Mouse (Mus musculus) lung, embryonic 15.5 days (tissue): ENCODE measurements at regions not wholly inside any gene's neighbourhood (a gene's known extent, or its start where the extent isn't known, plus 50 kb on each side); places are given as distances from the start of the nearest gene placed in this dataset.

Experiments used
- ATAC-seq: fragments of 200-750 bp; cut with Nextera tagmentation; 2 replicates; pipeline ENCODE4 v1.8.0; 2017; ENCODE audit warnings: moderate number of reproducible peaks, borderline replicate concordance; ENCODE audit not compliant: low FRiP score, low TSS enrichment; ENCODE audit errors: extremely low read depth
- H3K27ac ChIP-seq: fragments of 300-500 bp; sonication (generic); 2 replicates; pipeline ENCODE4 v1.5.1; 2015; ENCODE audit warnings: moderate library complexity, mild to moderate bottlenecking, inconsistent platforms
- H3K27me3 ChIP-seq: fragments of 300-500 bp; sonication (generic); 2 replicates; pipeline ENCODE4 v1.6.1; 2015; ENCODE audit warnings: inconsistent platforms
- H3K36me3 ChIP-seq: fragments of 300-500 bp; sonication (generic); 2 replicates; pipeline ENCODE4 v1.6.1; 2015; ENCODE audit warnings: inconsistent platforms
- H3K4me1 ChIP-seq: fragments of 300-500 bp; sonication (generic); 2 replicates; pipeline ENCODE4 v1.6.1; 2015; ENCODE audit warnings: inconsistent platforms
- H3K4me2 ChIP-seq: fragments of 300-500 bp; sonication (generic); 2 replicates; pipeline ENCODE4 v1.6.1; 2015; ENCODE audit warnings: inconsistent platforms, mild to moderate bottlenecking, moderate library complexity
- H3K4me3 ChIP-seq: fragments of 300-500 bp; sonication (generic); 2 replicates; pipeline ENCODE4 v1.5.1; 2015; ENCODE audit warnings: mild to moderate bottlenecking, inconsistent platforms
- H3K9ac ChIP-seq: fragments of 300-500 bp; sonication (generic); 2 replicates; pipeline ENCODE4 v1.6.1; 2015; ENCODE audit warnings: inconsistent platforms
- H3K9me3 ChIP-seq: fragments of 300-500 bp; sonication (generic); 2 replicates; pipeline ENCODE4 v1.6.1; 2016; ENCODE audit warnings: inconsistent platforms
- WGBS: fragments of 180-500 bp; shearing (Covaris S2); methylation state at CpG from one replicate; pipeline ENCODE4 v1.1.7; 2015; 5-methylcytosine and 5-hydroxymethylcytosine counted together

GRCm38 (mm10) chr5:126104883-126105282 is 573.3 kb downstream of the Tmem132b start:
- Histone ChIP-seq H3K4me1 (no peaks in the 10 kb centered on the region), H3K27ac (no peak overlapping the region), H3K27me3 (no peaks in the 10 kb centered on the region), H3K4me2 (no peak overlapping the region), H3K4me3 (no peak overlapping the region), H3K36me3 (no peaks in the 10 kb centered on the region), H3K9me3 (no peaks in the 10 kb centered on the region), H3K9ac (no peak overlapping the region)
- no peak for ATAC-seq
- WGBS, result 59% methylated on average over 1 of the region's 1 CpGs

DNA sequence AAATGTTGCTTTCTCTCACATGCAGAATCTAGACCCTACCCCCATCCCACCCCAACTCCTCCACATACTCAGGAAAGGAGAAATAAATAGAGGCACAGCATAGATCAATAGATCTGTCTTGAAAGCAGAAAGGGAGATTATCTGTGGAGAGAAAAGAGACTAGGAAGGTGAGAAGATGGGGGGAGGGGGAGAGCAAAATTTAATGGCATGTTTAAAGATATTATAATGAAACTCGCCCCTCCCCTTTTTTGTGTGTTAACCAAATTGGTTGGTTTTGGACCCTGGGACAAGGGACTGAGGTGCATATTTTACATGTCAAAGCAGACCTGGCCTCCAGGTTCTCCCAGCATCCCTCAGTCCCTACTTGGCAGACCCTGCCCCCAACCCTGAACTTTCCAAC is 573.9 kb downstream of the Tmem132b start:
- WGBS, result 71% methylated on average over 1 of the region's 1 CpGs
- Histone ChIP-seq H3K9ac (no peak overlapping the region), H3K4me3 (no peak overlapping the region), H3K27ac (no peak overlapping the region), H3K4me1 (no peaks in the 10 kb centered on the region), H3K9me3 (no peaks in the 10 kb centered on the region), H3K36me3 (no peaks in the 10 kb centered on the region), H3K4me2 (no peak overlapping the region), H3K27me3 (no peaks in the 10 kb centered on the region)
- ATAC-seq, result no peak

DNA sequence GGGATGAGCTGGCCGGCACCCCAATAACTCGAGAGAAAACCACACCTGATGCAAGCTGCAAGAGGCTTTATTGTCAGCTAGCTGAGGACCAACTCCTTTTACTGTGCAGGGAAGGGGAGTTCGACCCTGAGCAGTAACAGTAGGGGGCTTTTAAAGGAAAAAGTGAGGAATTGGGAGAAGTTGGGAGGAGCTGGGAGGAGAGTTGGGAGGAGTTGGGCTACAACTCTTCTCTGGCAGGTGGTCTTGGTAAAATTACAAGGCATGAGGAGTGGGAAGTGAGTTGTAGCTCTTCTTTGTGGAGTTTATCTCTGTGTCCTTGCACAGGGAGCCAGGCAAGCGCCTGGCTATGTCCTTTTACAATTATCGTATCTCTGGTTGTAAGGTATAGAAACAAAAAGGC is 575.4 kb downstream of the Tmem132b start:
- H3K27me3 ChIP-seq, result no peaks in the 10 kb centered on the region
- no peak for ATAC-seq
- no peak overlapping the region for H3K4me3 ChIP-seq
- H3K4me1 ChIP-seq, result no peaks in the 10 kb centered on the region
- H3K27ac ChIP-seq, result no peak overlapping the region
- no peak overlapping the region for H3K9ac ChIP-seq
- 78% methylated on average over 5 of the region's 5 CpGs for WGBS
- H3K9me3 ChIP-seq, result no peaks in the 10 kb centered on the region
- H3K4me2 ChIP-seq, result no peak overlapping the region
- no peaks in the 10 kb centered on the region for H3K36me3 ChIP-seq

DNA sequence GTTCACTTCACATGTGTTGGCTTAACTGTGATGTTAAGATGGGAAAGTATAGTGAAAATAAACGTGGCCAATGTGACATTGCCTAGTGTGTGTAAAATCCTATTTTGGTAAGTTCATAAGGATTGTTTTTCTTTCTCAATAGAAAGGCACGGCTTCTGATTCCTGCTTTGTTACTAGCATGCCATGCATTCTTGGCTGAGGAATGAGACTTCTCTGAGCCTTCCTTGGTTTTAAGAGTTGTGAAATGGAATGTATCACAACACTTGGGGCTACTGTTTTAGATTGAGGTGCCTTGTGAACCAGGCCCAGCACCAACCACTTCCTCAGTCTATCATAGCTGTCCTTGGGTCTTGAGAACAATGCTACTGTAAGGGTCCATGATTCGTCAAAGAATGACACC is 577.3 kb downstream of the Tmem132b start:
- H3K4me1 ChIP-seq, result no peaks in the 10 kb centered on the region
- WGBS, result 47% methylated on average over 3 of the region's 3 CpGs
- no peak overlapping the region for H3K4me3 ChIP-seq
- ATAC-seq, result no peak
- H3K9ac ChIP-seq, result no peak overlapping the region
- no peak overlapping the region for H3K4me2 ChIP-seq
- no peak overlapping the region for H3K27ac ChIP-seq
- H3K27me3 ChIP-seq, result no peaks in the 10 kb centered on the region
- H3K36me3 ChIP-seq, result no peaks in the 10 kb centered on the region
- no peaks in the 10 kb centered on the region for H3K9me3 ChIP-seq

GRCm38 (mm10) chr5:126117291-126117690 is 585.7 kb downstream of the Tmem132b start:
- 79% methylated on average over 2 of the region's 2 CpGs for WGBS
- H3K9ac ChIP-seq, result no peak overlapping the region
- no peak overlapping the region for H3K4me3 ChIP-seq
- no peak overlapping the region for H3K27ac ChIP-seq
- no peaks in the 10 kb centered on the region for H3K27me3 ChIP-seq
- no peak overlapping the region for H3K4me2 ChIP-seq
- no peaks in the 10 kb centered on the region for H3K9me3 ChIP-seq
- no peaks in the 10 kb centered on the region for H3K4me1 ChIP-seq
- ATAC-seq, result no peak
- H3K36me3 ChIP-seq, result no peaks in the 10 kb centered on the region

GRCm38 (mm10) chr5:126117906-126118521 is 586.4 kb downstream of the Tmem132b start:
- H3K9ac ChIP-seq, result no peak overlapping the region
- 43% methylated on average over 5 of the region's 5 CpGs for WGBS
- no peaks in the 10 kb centered on the region for H3K9me3 ChIP-seq

GRCm38 (mm10) chr5:126118731-126119130 is 587.2 kb downstream of the Tmem132b start:
- H3K27ac ChIP-seq, result no peak overlapping the region
- ATAC-seq, result no peak
- H3K9me3 ChIP-seq, result no peaks in the 10 kb centered on the region
- no peak overlapping the region for H3K9ac ChIP-seq
- H3K4me2 ChIP-seq, result no peak overlapping the region
- 63% methylated on average over 3 of the region's 3 CpGs for WGBS
- H3K4me3 ChIP-seq, result no peak overlapping the region
- no peaks in the 10 kb centered on the region for H3K4me1 ChIP-seq
- H3K36me3 ChIP-seq, result no peaks in the 10 kb centered on the region
- no peaks in the 10 kb centered on the region for H3K27me3 ChIP-seq

More at GRCm38 (mm10) chr5:126117906-126118521, 586.4 kb downstream of the Tmem132b start:
- H3K4me2 ChIP-seq, result no peak overlapping the region
- H3K4me3 ChIP-seq, result no peak overlapping the region
- no peaks in the 10 kb centered on the region for H3K27me3 ChIP-seq
- no peaks in the 10 kb centered on the region for H3K4me1 ChIP-seq
- ATAC-seq, result no peak
- no peak overlapping the region for H3K27ac ChIP-seq
- no peaks in the 10 kb centered on the region for H3K36me3 ChIP-seq

DNA sequence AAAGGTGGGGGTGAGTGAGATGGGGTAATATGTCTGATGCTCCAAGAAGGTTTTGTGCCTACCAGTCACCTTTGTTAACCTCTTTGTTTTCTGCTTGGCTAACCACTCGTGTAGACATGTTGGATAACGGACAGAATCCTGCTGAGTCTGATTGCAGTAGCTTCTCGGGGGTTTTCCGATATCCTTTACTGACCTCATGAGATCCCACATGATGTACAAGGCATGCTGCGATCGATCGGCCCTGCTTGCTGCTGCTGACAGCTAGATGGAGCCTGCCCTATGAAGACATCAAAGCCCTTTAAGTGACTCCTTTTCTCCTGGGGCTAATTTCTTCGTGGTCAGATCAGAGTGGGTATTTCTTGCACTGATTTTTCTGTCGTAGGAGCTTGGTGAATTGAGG is 591.6 kb downstream of the Tmem132b start:
- no peak for ATAC-seq
- 72% methylated on average over 9 of the region's 9 CpGs for WGBS
- no peaks in the 10 kb centered on the region for H3K9me3 ChIP-seq
- H3K9ac ChIP-seq, result no peak overlapping the region
- no peaks in the 10 kb centered on the region for H3K4me1 ChIP-seq
- H3K27ac ChIP-seq, result no peak overlapping the region
- no peaks in the 10 kb centered on the region for H3K27me3 ChIP-seq
- no peaks in the 10 kb centered on the region for H3K36me3 ChIP-seq
- no peak overlapping the region for H3K4me2 ChIP-seq
- no peak overlapping the region for H3K4me3 ChIP-seq

- ATAC-seq, result no peak
- Histone ChIP-seq H3K4me3 (no peak overlapping the region), H3K9me3 (no peaks in the 10 kb centered on the region), H3K27ac (no peak overlapping the region), H3K9ac (no peak overlapping the region), H3K4me1 (no peaks in the 10 kb centered on the region), H3K27me3 (no peaks in the 10 kb centered on the region), H3K4me2 (no peak overlapping the region), H3K36me3 (no peaks in the 10 kb centered on the region)
- WGBS, result 63% methylated on average over 6 of the region's 6 CpGs
Measured at GRCm38 (mm10) chr5:126127486-126127885, 595.9 kb downstream of the Tmem132b start.

DNA sequence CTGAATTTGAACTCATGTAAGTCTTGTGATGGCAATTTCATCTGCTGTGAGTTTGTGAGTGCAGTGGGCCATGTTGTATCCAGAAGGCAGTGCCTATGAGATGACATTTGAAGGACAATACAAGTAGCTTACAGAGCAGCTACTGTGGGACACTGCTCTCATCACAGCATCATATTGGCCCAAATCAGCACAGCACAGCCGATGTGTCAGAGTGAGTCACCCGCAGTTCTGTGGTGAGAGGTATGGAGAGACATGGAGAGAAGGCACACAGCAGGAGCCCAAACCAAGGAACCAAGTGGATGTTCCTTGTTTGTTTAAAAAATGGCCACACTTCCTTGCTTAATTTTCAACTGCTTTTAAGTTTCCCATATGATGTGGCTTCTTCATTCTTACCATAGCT is 617.3 kb downstream of the Tmem132b start:
- WGBS, result 87% methylated on average over 2 of the region's 2 CpGs

GRCm38 (mm10) chr5:126155216-126155880 is 623.8 kb downstream of the Tmem132b start:
- WGBS, result 55% methylated on average over 6 of the region's 6 CpGs
- no peaks in the 10 kb centered on the region for H3K36me3 ChIP-seq
- H3K9ac ChIP-seq, result no peak overlapping the region
- H3K4me2 ChIP-seq, result no peak overlapping the region
- no peaks in the 10 kb centered on the region for H3K9me3 ChIP-seq
- no peaks in the 10 kb centered on the region for H3K27me3 ChIP-seq
- no peak overlapping the region for H3K27ac ChIP-seq
- H3K4me3 ChIP-seq, result no peak overlapping the region
- no peaks in the 10 kb centered on the region for H3K4me1 ChIP-seq
- no peak for ATAC-seq

More for the DNA sequence above, 617.3 kb downstream of the Tmem132b start:
- no peak overlapping the region for H3K27ac ChIP-seq
- no peaks in the 10 kb centered on the region for H3K36me3 ChIP-seq
- no peak overlapping the region for H3K4me2 ChIP-seq
- no peaks in the 10 kb centered on the region for H3K4me1 ChIP-seq
- H3K9me3 ChIP-seq, result no peaks in the 10 kb centered on the region
- H3K4me3 ChIP-seq, result no peak overlapping the region
- no peak overlapping the region for H3K9ac ChIP-seq
- no peaks in the 10 kb centered on the region for H3K27me3 ChIP-seq
- ATAC-seq, result no peak

DNA sequence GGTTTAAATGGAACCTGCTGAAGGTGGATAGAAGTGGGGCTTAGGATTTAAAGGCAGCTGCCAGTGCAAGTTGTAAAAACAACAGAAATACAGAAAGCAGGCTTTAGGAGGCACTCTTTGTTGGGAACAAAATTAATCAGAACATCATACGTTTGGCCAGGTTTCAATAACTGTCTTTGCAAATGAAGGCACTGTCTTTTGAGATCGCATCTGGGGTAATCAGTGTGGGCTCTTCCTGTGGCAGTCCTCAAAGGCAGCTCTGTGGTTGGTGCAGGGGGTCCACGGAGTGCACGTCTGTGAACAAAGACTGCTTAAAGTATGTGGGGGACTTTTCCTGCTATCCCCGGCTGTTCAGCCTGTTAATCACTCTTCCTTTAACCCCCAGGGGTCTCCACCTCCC is 654.5 kb downstream of the Tmem132b start:
- Histone ChIP-seq H3K36me3 (no peaks in the 10 kb centered on the region), H3K4me3 (no peak overlapping the region), H3K9me3 (no peaks in the 10 kb centered on the region), H3K27ac (no peak overlapping the region), H3K9ac (no peak overlapping the region), H3K27me3 (no peaks in the 10 kb centered on the region), H3K4me1 (no peaks in the 10 kb centered on the region), H3K4me2 (no peak overlapping the region)
- no peak for ATAC-seq
- WGBS, result 55% methylated on average over 5 of the region's 5 CpGs
